Mouse (Mus musculus) thymus, adult 2 months (tissue): ENCODE data around the gene Cacnb4.
A peak's percentile ranks its signal among the peaks of the same experiment; 100 is the strongest.

Experiments used
- CTCF ChIP-seq: fragments of 200-500 bp; IDR thresholded peaks from 2 replicates; pipeline ENCODE4 v1.5.1; 2012; ENCODE audit warnings: mild to moderate bottlenecking, control low read depth, low read length, moderate library complexity, borderline replicate concordance; ENCODE audit not compliant: control insufficient read depth, poor library complexity, insufficient read depth; ENCODE audit errors: extremely low read depth
- POLR2A ChIP-seq: fragments of 200-500 bp; IDR thresholded peaks from 2 replicates; pipeline ENCODE4 v1.6.1; 2012; ENCODE audit warnings: mild to moderate bottlenecking, low read length, control low read depth, moderate library complexity; ENCODE audit not compliant: control insufficient read depth, poor library complexity, insufficient read depth; ENCODE audit errors: extremely low read depth

DNA sequence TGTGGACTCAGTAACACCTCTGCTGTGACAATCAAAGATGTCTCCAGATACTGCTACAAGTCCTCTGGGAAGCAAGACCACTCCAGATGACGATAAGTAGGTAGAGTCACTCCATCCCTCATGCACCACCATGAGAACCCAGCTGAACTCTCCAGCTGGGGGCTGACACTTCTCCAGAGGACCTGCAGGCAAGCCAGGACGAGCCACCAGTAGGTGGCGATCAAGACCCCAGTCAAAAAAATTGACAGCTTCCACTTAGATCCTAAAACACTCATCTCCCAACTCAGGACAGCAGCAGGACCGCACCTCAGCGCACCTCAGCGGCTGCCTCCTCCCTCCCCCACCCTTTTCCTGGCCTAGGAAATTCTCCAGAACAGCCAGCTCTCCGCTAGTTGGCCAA lies 43.8 kb downstream of the Cacnb4 start:
- TF ChIP-seq CTCF (peak; percentile 71; the same call in 1 of the 2 replicates), POLR2A (no peak)
